In genomic region chr3:28265183-28265582, GRCm38 (mm10) we compare ENCODE assay signal across 8 mouse cellular contexts. TPM values are rescaled to one million over a fixed set of nuclear protein-coding genes. Genes with fewer than 3 reads are reported as not detected.
DNase-seq lines count a peak whose midpoint lies in the region; ATAC-seq lines count a peak whose summit lies in the region.

No protein-coding gene starts in this region.

- no peak for ATAC-seq in CD4-positive, CD25-positive, alpha-beta regulatory T cell, adult 4 months
- ATAC-seq in forebrain, embryonic 12.5 days (ENCODE audit: low FRiP score) = no peak
- ATAC-seq in midbrain, embryonic 12.5 days (ENCODE audit: low FRiP score, low read depth) = no peak

- peak overlapping the region; percentile 88 for H3K27ac ChIP-seq in forebrain, embryonic 12.5 days
- H3K27ac ChIP-seq in midbrain, embryonic 12.5 days (replicated peaks) = peak overlapping the region; percentile 83

- H3K27me3 ChIP-seq in forebrain, embryonic 12.5 days = peaks cover 9% of the 10 kb centered on the region
- peaks cover 13% of the 10 kb centered on the region for H3K27me3 ChIP-seq in midbrain, embryonic 12.5 days

- no peaks in the 10 kb centered on the region for H3K36me3 ChIP-seq in forebrain, embryonic 12.5 days (replicated peaks)
- no peaks in the 10 kb centered on the region for H3K36me3 ChIP-seq in midbrain, embryonic 12.5 days

- H3K9me3 ChIP-seq in forebrain, embryonic 12.5 days = no peaks in the 10 kb centered on the region
- H3K9me3 ChIP-seq in midbrain, embryonic 12.5 days = no peaks in the 10 kb centered on the region

- peak; percentile 54 for DNase-seq in CD4-positive, CD25-positive, alpha-beta regulatory T cell, adult 2 months (ENCODE audit: low read depth, low spot score)
- peak; percentile 30 for DNase-seq in CD4-positive helper T cell, adult 2 months (ENCODE audit: low read depth, low spot score)
- peak; percentile 21 to 38 for DNase-seq in layer of hippocampus, postnatal 36 days
- peak; percentile 37 for DNase-seq in thymus, postnatal 0 days (ENCODE audit: low spot score)
- no peak for DNase-seq in spleen, postnatal 36 days (ENCODE audit: low spot score in 2 of 2)

- peak overlapping the region; percentile 79 for H3K9ac ChIP-seq in forebrain, embryonic 12.5 days
- H3K9ac ChIP-seq in midbrain, embryonic 12.5 days (replicated peaks) = peak overlapping the region; percentile 77

- peak overlapping the region; percentile 91 for H3K4me2 ChIP-seq in forebrain, embryonic 12.5 days
- peak overlapping the region; percentile 64 for H3K4me2 ChIP-seq in midbrain, embryonic 12.5 days (replicated peaks)

- peaks cover 58% of the 10 kb centered on the region for H3K4me1 ChIP-seq in forebrain, embryonic 12.5 days
- H3K4me1 ChIP-seq in midbrain, embryonic 12.5 days = peaks cover 56% of the 10 kb centered on the region

- WGBS in forebrain, embryonic 12.5 days = 31% methylated on average over 4 of the region's 4 CpGs
- WGBS in midbrain, embryonic 12.5 days = 34% methylated on average over 4 of the region's 4 CpGs

- H3K4me3 ChIP-seq in forebrain, embryonic 12.5 days (replicated peaks) = peak overlapping the region; percentile 73
- peak overlapping the region; percentile 68 for H3K4me3 ChIP-seq in midbrain, embryonic 12.5 days

RNA-seq across cellular contexts. Expression of gene Tnik, which starts 2.2 kb away (rescaled TPM):
- polyA plus RNA-seq in CD4-positive, CD25-positive, alpha-beta regulatory T cell, adult 4 months (2017; shearing (Covaris generic)) = 10 to 100 TPM; 63.1 to 70.1 TPM
- 36.2 and 37.8 TPM in 2 replicates for polyA plus RNA-seq in forebrain, embryonic 12.5 days (2016; fragmentation: Nextera tagmentation; extraction: Ambion mirVana)
- total RNA-seq in layer of hippocampus, postnatal 36 days (2021) = 100 to 1,000 TPM; 197 to 209 TPM
- polyA plus RNA-seq in midbrain, embryonic 12.5 days (2016; fragmentation: Nextera tagmentation; extraction: Ambion mirVana) = 38.5 and 41.7 TPM in 2 replicates
- 16.7 and 26.1 TPM in 2 replicates for polyA plus RNA-seq in thymus, postnatal 0 days (2015; fragmentation: Nextera tagmentation; extraction: Ambion mirVana)

Comparison
In these comparisons a context has a peak if more than half of its experiments do, and no peak if none do; other contexts are left out.
1. DNase-seq: peak in CD4-positive, CD25-positive, alpha-beta regulatory T cell, adult 2 months (single experiment), CD4-positive helper T cell, adult 2 months (single experiment), layer of hippocampus, postnatal 36 days (2 of 2) and thymus, postnatal 0 days (single experiment); none in spleen, postnatal 36 days (0 of 2).